In the genomic region with DNA sequence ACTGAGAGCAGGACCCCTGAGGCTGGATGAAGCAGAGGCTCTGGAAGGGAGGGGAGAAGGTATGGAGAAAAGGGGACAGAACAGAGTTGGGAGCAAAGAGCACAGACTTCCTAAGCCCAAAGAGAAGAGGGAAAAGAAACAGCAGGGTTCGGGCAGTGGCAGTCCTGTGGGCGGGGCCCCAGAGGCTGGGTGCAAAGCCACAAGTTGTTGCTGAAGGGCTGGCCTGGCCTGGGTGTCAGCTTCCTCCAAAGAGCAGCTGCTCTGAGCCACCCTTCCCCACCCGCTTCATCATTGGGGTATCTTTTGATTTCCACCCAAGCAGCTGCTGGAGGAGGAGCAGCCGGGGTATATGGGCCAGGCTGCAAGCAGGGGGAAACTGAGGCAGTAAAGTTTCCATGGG, we compare ENCODE assay signal across 12 mouse cellular contexts. TPM values are rescaled to one million over a fixed set of nuclear protein-coding genes. Genes with fewer than 3 reads are reported as not detected.
DNase-seq lines count a peak whose midpoint lies in the region; ATAC-seq and TF ChIP-seq lines count a peak whose summit lies in the region.
"Had no signal": no experiment of that assay in that cellular context is flagged by ENCODE, and none has a peak within 500 bp of the region (broad histone marks: within the 10 kb centered on the region; RNA-seq: fewer than 3 reads in every experiment).

No protein-coding gene starts in this region.

- no peak overlapping the region; the same call in 1 of the 2 replicates for H3K4me3 ChIP-seq in G1E (ENCODE audit: low read depth, low read length)
- H3K4me3 ChIP-seq in gastrocnemius, adult 2 months = peak overlapping the region; percentile 86
- no peak overlapping the region for H3K4me3 ChIP-seq in liver, embryonic 13.5 days (replicated peaks)
- H3K4me3 ChIP-seq in forebrain, postnatal 0 days (ENCODE audit: low read depth, low read length) = no peak overlapping the region
- H3K4me3 ChIP-seq: midbrain, embryonic 15.5 days had no signal

- intact Hi-C loops in gastrocnemius, adult 2 months (cut with DNase I) = loop anchor here (10.0 kb wide), 1 partner anchor 331 kb away; the partner anchor contains the start of genes Fam57b and Ppp4c

- ATAC-seq in G1E (ENCODE audit: extremely low read depth, insufficient number of reproducible peaks, low FRiP score, poor library complexity, severe bottlenecking) = no peak
- ATAC-seq in liver, embryonic 13.5 days (ENCODE audit: low read depth) = no peak
- no peak for ATAC-seq in forebrain, postnatal 0 days
- ATAC-seq: CD4-positive, CD25-positive, alpha-beta regulatory T cell, adult 4 months; midbrain, embryonic 15.5 days had no signal

- peaks cover 46% of the 10 kb centered on the region for H3K36me3 ChIP-seq in G1E (replicated peaks)
- H3K36me3 ChIP-seq in liver, embryonic 13.5 days = peaks cover 29% of the 10 kb centered on the region
- H3K36me3 ChIP-seq in forebrain, postnatal 0 days (ENCODE audit: insufficient read depth) = peaks cover 27% of the 10 kb centered on the region

- H3K27me3 ChIP-seq in G1E (ENCODE audit: insufficient read depth, low read length) = peaks cover 24% of the 10 kb centered on the region
- H3K27me3 ChIP-seq in liver, embryonic 13.5 days = no peaks in the 10 kb centered on the region; the same call in 1 of the 2 replicates
- no peaks in the 10 kb centered on the region for H3K27me3 ChIP-seq in forebrain, postnatal 0 days (ENCODE audit: insufficient read depth, low read length)

- H3K4me1 ChIP-seq in G1E (ENCODE audit: insufficient read depth, low read depth, low read length) = peaks cover 43% of the 10 kb centered on the region
- peaks cover 42% of the 10 kb centered on the region for H3K4me1 ChIP-seq in liver, embryonic 13.5 days (replicated peaks)
- no peaks in the 10 kb centered on the region for H3K4me1 ChIP-seq in forebrain, postnatal 0 days (ENCODE audit: insufficient read depth)
- H3K4me1 ChIP-seq: midbrain, embryonic 15.5 days had no signal

- DNase-seq in kidney, postnatal 10 days = peak; percentile 26
- DNase-seq in kidney, postnatal 4 days = no peak
- DNase-seq in G1E (ENCODE audit: low spot score) = peak; percentile 50
- DNase-seq in gastrocnemius, adult 2 months = peak; percentile 92
- no peak for DNase-seq in liver, embryonic 13.5 days
- DNase-seq in forebrain, postnatal 0 days = no peak
- no peak for DNase-seq in embryo, embryonic 10 days (ENCODE audit: low spot score)
- DNase-seq in retina, embryonic 14.5 days (ENCODE audit: low spot score) = no peak
- DNase-seq: kidney, adult 8-10 months had no signal

- H3K9me3 ChIP-seq in G1E (replicated peaks) = no peaks in the 10 kb centered on the region
- H3K9me3 ChIP-seq in liver, embryonic 13.5 days (replicated peaks) = no peaks in the 10 kb centered on the region
- H3K9me3 ChIP-seq in forebrain, postnatal 0 days (ENCODE audit: low read length) = no peaks in the 10 kb centered on the region
- H3K9me3 ChIP-seq: midbrain, embryonic 15.5 days had no signal

- peak overlapping the region; percentile 99 for H3K27ac ChIP-seq in gastrocnemius, adult 2 months
- peak overlapping the region; percentile 13; the same call in 1 of the 2 replicates for H3K27ac ChIP-seq in liver, embryonic 13.5 days
- H3K27ac ChIP-seq in forebrain, postnatal 0 days (ENCODE audit: low read depth, low read length) = no peak overlapping the region
- H3K27ac ChIP-seq: midbrain, embryonic 15.5 days had no signal

- H3K4me2 ChIP-seq in liver, embryonic 13.5 days = no peak overlapping the region
- no peak overlapping the region for H3K4me2 ChIP-seq in forebrain, postnatal 0 days (ENCODE audit: low read depth)
- H3K4me2 ChIP-seq: midbrain, embryonic 15.5 days had no signal

- TF ChIP-seq CTCF in G1E (IDR thresholded peaks at IDR 0.05; ENCODE audit: low read depth, low read length) = no peak
- TF ChIP-seq CTCF in gastrocnemius, adult 2 months (IDR thresholded peaks at IDR 0.05) = no peak
- TF ChIP-seq CTCF in forebrain, postnatal 0 days (IDR thresholded peaks at IDR 0.05; ENCODE audit: low read depth) = no peak

- 26% methylated on average over 4 of the region's 4 CpGs for WGBS in liver, embryonic 13.5 days (ENCODE audit: insufficient replicate concordance)
- 55% methylated on average over 4 of the region's 4 CpGs for WGBS in forebrain, postnatal 0 days

- no peak overlapping the region for H3K9ac ChIP-seq in liver, embryonic 13.5 days
- H3K9ac ChIP-seq in forebrain, postnatal 0 days = no peak overlapping the region
- H3K9ac ChIP-seq: midbrain, embryonic 15.5 days had no signal

RNA-seq across cellular contexts. Expression of gene Atp2a1, which starts 1.2 kb away (rescaled TPM):
- 0.29 TPM in 1 of 2 replicates, not detected in the other for total RNA-seq in G1E (2014; fragmentation: Nextera tagmentation)
- not detected in 2 replicates for total RNA-seq in G1E (2017)
- polyA plus RNA-seq in G1E (2012) = 0.02 TPM in 1 of 2 replicates, not detected in the other
- total RNA-seq in gastrocnemius, adult 2 months (2021) = over 10,000 TPM; 21,521 to 26,495 TPM
- 1.1 and 2.4 TPM in 2 replicates for polyA plus RNA-seq in liver, embryonic 13.5 days (2015; fragmentation: Nextera tagmentation; extraction: Ambion mirVana)
- 0.24 and 0.54 TPM in 2 replicates for total RNA-seq in forebrain, postnatal 0 days (2014; rRNA removed)
- polyA plus RNA-seq in forebrain, postnatal 0 days (2015; fragmentation: Nextera tagmentation; extraction: Ambion mirVana) = 0.10 and 0.45 TPM in 2 replicates
- polyA plus RNA-seq: stomach, embryonic 14.5 days had no signal

RNA-seq across cellular contexts. Expression of gene Sh2b1, which starts 11.1 kb away (rescaled TPM):
- total RNA-seq in G1E (2014; fragmentation: Nextera tagmentation) (24.0 and 24.6 TPM in 2 replicates), G1E (2017) (8.3 and 8.9 TPM in 2 replicates)
- polyA plus RNA-seq in G1E (2012) = 55.6 and 61.5 TPM in 2 replicates
- total RNA-seq in gastrocnemius, adult 2 months (2021) = 10 to 100 TPM; 43.0 to 48.1 TPM
- polyA plus RNA-seq in liver, embryonic 13.5 days (2015; fragmentation: Nextera tagmentation; extraction: Ambion mirVana) = 11.2 and 12.9 TPM in 2 replicates
- 31.0 and 35.4 TPM in 2 replicates for total RNA-seq in forebrain, postnatal 0 days (2014; rRNA removed)
- polyA plus RNA-seq in forebrain, postnatal 0 days (2015; fragmentation: Nextera tagmentation; extraction: Ambion mirVana) = 66.0 and 70.4 TPM in 2 replicates

RNA-seq across cellular contexts. Expression of gene Tufm, which starts 23.0 kb away (rescaled TPM):
- total RNA-seq in G1E (2014; fragmentation: Nextera tagmentation) (89.3 and 123 TPM in 2 replicates), G1E (2017) (80.3 and 81.9 TPM in 2 replicates)
- 59.4 and 126 TPM in 2 replicates for polyA plus RNA-seq in G1E (2012)
- total RNA-seq in gastrocnemius, adult 2 months (2021) = 100 to 1,000 TPM; 111 to 141 TPM
- polyA plus RNA-seq in liver, embryonic 13.5 days (2015; fragmentation: Nextera tagmentation; extraction: Ambion mirVana) = 111 and 115 TPM in 2 replicates
- total RNA-seq in forebrain, postnatal 0 days (2014; rRNA removed) = 75.9 and 76.5 TPM in 2 replicates
- 97.6 and 102 TPM in 2 replicates for polyA plus RNA-seq in forebrain, postnatal 0 days (2015; fragmentation: Nextera tagmentation; extraction: Ambion mirVana)

RNA-seq across cellular contexts. Expression of gene Rabep2, which starts 35.6 kb away (rescaled TPM):
- total RNA-seq in G1E (2014; fragmentation: Nextera tagmentation) = 1.7 and 2.9 TPM in 2 replicates
- total RNA-seq in G1E (2017) = 16.0 and 16.1 TPM in 2 replicates
- 21.7 and 28.3 TPM in 2 replicates for polyA plus RNA-seq in G1E (2012)
- 10 to 100 TPM; 14.0 to 14.9 TPM for total RNA-seq in gastrocnemius, adult 2 months (2021)
- polyA plus RNA-seq in liver, embryonic 13.5 days (2015; fragmentation: Nextera tagmentation; extraction: Ambion mirVana) = 5.8 and 6.1 TPM in 2 replicates
- total RNA-seq in forebrain, postnatal 0 days (2014; rRNA removed) = 26.1 and 26.4 TPM in 2 replicates
- 17.3 and 19.3 TPM in 2 replicates for polyA plus RNA-seq in forebrain, postnatal 0 days (2015; fragmentation: Nextera tagmentation; extraction: Ambion mirVana)

RNA-seq across cellular contexts. Expression of gene Atxn2l, which starts 39.1 kb away (rescaled TPM):
- total RNA-seq in G1E (2014; fragmentation: Nextera tagmentation) = 301 and 400 TPM in 2 replicates
- 27.8 and 32.0 TPM in 2 replicates for total RNA-seq in G1E (2017)
- 843 and 964 TPM in 2 replicates for polyA plus RNA-seq in G1E (2012)
- 10 to 100 TPM; 32.8 to 34.0 TPM for total RNA-seq in gastrocnemius, adult 2 months (2021)
- 23.8 and 31.4 TPM in 2 replicates for polyA plus RNA-seq in liver, embryonic 13.5 days (2015; fragmentation: Nextera tagmentation; extraction: Ambion mirVana)
- 60.5 and 89.0 TPM in 2 replicates for total RNA-seq in forebrain, postnatal 0 days (2014; rRNA removed)
- 39.5 and 56.8 TPM in 2 replicates for polyA plus RNA-seq in forebrain, postnatal 0 days (2015; fragmentation: Nextera tagmentation; extraction: Ambion mirVana)

Comparison
In these comparisons a context has a peak if more than half of its experiments do, and no peak if none do; other contexts are left out.
1. DNase-seq: peak in kidney, postnatal 10 days (single experiment), G1E (single experiment) and gastrocnemius, adult 2 months (single experiment); none in kidney, postnatal 4 days (0 of 2), liver, embryonic 13.5 days (single experiment), forebrain, postnatal 0 days (single experiment), embryo, embryonic 10 days (single experiment) and retina, embryonic 14.5 days (single experiment).
2. RNA of gene Atp2a1, which starts 1.2 kb away (total RNA-seq): 21,521 to 26,495 TPM in gastrocnemius, adult 2 months; 0.24 to 0.54 TPM in forebrain, postnatal 0 days and 0.29 TPM in G1E; every median in the first group is over 1,000 times any median in the second.